Comparison of ENCODE assay signal across 10 mouse cellular contexts in the genomic region with DNA sequence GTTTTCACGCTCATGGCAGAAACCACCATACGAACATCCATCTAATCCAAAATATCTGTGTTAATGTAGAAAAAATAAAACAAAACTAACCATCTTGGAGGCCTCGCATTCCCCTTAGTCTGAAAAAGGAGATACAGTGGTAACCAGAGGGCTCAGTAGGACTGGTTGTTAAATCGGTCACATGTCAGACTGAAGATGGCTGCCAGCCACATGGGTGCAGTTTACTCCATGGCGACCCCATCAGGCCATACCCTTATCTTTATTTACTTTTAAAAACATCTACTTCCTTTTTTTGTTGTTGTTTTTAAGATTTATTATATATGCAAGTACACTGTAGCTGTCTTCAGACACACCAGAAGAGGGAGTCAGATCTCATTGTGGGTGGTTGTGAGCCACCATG.
"Had no signal": no experiment of that assay in that cellular context is flagged by ENCODE, and none has a peak within 500 bp of the region (broad histone marks: within the 10 kb centered on the region; RNA-seq: fewer than 3 reads in every experiment).

No protein-coding gene starts in this region.

- H3K9ac ChIP-seq: kidney, embryonic 15.5 days; limb, embryonic 13.5 days; midbrain, embryonic 13.5 days had no signal

- H3K9me3 ChIP-seq: kidney, embryonic 15.5 days; limb, embryonic 13.5 days; midbrain, embryonic 13.5 days had no signal

- H3K27me3 ChIP-seq: kidney, embryonic 15.5 days; limb, embryonic 13.5 days; midbrain, embryonic 13.5 days had no signal

- ATAC-seq: midbrain, embryonic 13.5 days had no signal

- H3K4me3 ChIP-seq: kidney, embryonic 15.5 days; limb, embryonic 13.5 days; midbrain, embryonic 13.5 days had no signal

- H3K4me2 ChIP-seq: kidney, embryonic 15.5 days; limb, embryonic 13.5 days; midbrain, embryonic 13.5 days had no signal

- H3K4me1 ChIP-seq: kidney, embryonic 15.5 days; limb, embryonic 13.5 days; midbrain, embryonic 13.5 days had no signal

- H3K27ac ChIP-seq: kidney, embryonic 15.5 days; limb, embryonic 13.5 days; midbrain, embryonic 13.5 days had no signal

- DNase-seq: kidney, adult 18-20 months; kidney, postnatal 25 days; layer of hippocampus, adult 9-11 months; left cerebral cortex, postnatal 4 days; lung, adult 18-20 months; right cerebral cortex, postnatal 25 days; thymus, postnatal 36 days had no signal
